Mouse (Mus musculus): ENCODE measurements at regions not wholly inside any gene's neighbourhood (a gene's known extent, or its start where the extent isn't known, plus 50 kb on each side); places are given as distances from the start of the nearest gene placed in this dataset.

DNA sequence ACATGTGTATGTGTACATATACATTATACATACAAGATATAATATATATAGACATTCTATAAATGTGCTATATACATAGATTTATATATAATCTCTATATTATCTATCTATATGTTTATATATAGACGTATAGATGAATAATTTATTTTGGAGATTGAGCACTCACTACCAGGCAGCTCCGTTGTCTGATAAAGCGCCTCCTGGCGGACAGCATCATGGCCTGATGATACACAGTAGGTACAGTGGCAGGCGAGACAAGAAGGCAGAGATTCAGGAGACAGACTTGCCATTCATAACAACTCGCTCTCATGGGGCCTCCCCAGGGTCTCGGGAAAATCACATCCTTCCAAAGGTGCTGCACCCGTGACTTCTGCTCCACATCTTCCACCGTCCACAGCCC is 101.4 kb upstream of the A530016L24Rik start:
- WGBS, result 67% methylated on average over 9 of the region's 9 CpGs
- no peak for DNase-seq
- TF ChIP-seq CTCF (IDR thresholded peaks at IDR 0.05; ENCODE audit: insufficient read depth, low read length) (peak; percentile 14; the same call in 1 of the 2 replicates), POLR2A (IDR thresholded peaks at IDR 0.05; ENCODE audit: borderline replicate concordance, extremely low read depth, low read depth, low read length) (no peak)
- H3K4me3 ChIP-seq (replicated peaks; ENCODE audit: extremely low read depth, low read depth, low read length), result no peak overlapping the region
- no peaks in the 10 kb centered on the region for H3K4me1 ChIP-seq (ENCODE audit: control insufficient read depth, insufficient read depth, low read length)

DNA sequence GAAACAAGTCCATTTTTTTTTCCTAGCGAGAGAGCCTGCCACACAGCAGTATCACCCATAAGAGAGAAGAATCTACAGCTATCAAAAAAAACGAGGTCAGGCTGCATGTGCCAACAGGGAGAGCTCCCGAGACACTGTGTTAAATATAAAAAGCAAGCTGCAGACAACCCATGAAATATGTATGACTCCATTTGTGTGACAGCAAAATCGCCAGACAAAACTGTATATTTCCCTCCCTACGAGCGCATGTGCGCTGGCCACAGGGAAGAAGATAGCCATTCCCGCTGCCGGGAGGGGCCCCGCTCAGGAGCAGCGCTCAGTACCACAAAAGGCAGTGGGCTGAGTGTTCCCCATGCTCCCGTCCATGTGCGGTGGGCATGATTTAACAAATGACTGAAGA is 93.3 kb upstream of the A530016L24Rik start:
- TF ChIP-seq CTCF (IDR thresholded peaks at IDR 0.05; ENCODE audit: insufficient read depth, low read length) (no peak), POLR2A (IDR thresholded peaks at IDR 0.05; ENCODE audit: borderline replicate concordance, extremely low read depth, low read depth, low read length) (no peak)
- DNase-seq, result no peak
- no peak overlapping the region for H3K4me3 ChIP-seq (replicated peaks; ENCODE audit: extremely low read depth, low read depth, low read length)
- whole genome bisulfite sequencing, result 70% methylated on average over 13 of the region's 13 CpGs
- H3K4me1 ChIP-seq (ENCODE audit: control insufficient read depth, insufficient read depth, low read length), result no peaks in the 10 kb centered on the region

DNA sequence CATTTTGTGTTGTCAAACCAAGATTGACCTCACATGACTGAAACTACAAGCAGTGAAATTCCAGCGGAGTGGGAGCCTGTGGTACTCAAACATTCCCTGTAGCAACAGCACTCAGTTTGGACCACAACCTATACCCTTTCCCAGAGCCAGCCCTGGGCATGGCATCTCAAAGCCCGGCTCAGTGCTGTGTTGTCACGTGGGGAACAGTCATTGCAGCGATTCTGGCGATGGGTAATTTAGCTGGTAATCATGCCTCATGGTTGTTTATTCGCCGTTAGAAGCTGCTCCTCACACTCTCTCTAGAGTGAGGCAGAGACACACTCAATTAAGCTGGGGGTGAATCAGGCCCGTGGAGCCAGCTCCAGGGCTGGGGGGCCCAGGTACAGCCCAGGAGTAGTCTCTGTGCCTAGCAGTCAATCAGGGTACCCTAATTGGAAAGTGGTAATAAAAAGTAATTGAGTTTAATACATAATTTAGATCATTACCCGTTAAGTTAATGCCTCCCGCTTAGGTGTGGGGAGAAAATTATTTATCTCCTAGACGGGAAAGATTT is 85.5 kb upstream of the A530016L24Rik start:
- no peak for DNase-seq
- TF ChIP-seq CTCF (IDR thresholded peaks at IDR 0.05; ENCODE audit: insufficient read depth, low read length) (no peak), POLR2A (IDR thresholded peaks at IDR 0.05; ENCODE audit: borderline replicate concordance, extremely low read depth, low read depth, low read length) (no peak)
- Histone ChIP-seq H3K4me3 (replicated peaks; ENCODE audit: extremely low read depth, low read depth, low read length) (no peak overlapping the region), H3K4me1 (ENCODE audit: control insufficient read depth, insufficient read depth, low read length) (no peaks in the 10 kb centered on the region)
- 89% methylated on average over 11 of the region's 11 CpGs for WGBS

DNA sequence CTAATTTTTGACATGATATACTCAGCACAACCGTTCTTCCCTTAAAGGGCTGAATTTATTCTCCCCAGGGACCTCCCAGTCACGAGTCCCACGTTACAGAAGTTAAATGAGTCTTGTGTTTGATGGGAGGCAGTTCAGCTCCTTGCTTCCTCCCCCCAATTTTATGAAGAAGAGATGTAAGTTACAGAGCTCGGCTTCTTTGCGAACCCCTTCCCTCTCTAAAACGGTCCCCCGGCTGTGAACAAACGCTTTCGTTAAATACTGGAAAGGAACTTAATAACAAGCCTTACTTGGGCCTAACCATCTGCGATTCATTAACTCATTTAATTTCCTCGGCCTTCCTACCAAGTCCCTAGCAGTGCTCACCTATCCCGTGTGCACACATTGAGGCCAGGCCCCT is 84.9 kb upstream of the A530016L24Rik start:
- 88% methylated on average over 12 of the region's 12 CpGs for WGBS
- Histone ChIP-seq H3K4me3 (replicated peaks; ENCODE audit: extremely low read depth, low read depth, low read length) (no peak overlapping the region), H3K4me1 (ENCODE audit: control insufficient read depth, insufficient read depth, low read length) (no peaks in the 10 kb centered on the region)
- TF ChIP-seq CTCF (IDR thresholded peaks at IDR 0.05; ENCODE audit: insufficient read depth, low read length), result no peak
- no peak for TF ChIP-seq POLR2A (IDR thresholded peaks at IDR 0.05; ENCODE audit: borderline replicate concordance, extremely low read depth, low read depth, low read length)
- no peak for DNase-seq

DNA sequence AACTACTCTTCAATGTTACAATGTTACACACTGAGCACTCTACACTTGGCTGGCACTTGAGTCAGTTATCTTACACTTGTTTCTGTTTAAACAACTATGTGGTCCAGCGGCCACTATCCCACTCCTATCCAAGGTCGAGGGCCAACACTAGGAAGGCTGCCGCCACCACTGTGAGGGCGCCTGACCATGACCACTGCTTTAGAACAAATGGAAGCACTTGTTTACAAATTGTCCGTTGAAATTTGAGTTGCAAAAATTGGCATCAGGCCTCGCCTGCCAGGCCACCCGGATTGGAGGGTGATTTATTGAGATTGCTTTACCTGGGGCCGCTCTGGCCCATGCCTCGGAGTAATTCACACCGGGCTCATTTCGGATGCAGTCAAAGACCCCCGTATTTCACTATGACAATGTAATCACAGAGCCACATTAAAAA is 83.5 kb upstream of the A530016L24Rik start:
- Histone ChIP-seq H3K4me1 (ENCODE audit: control insufficient read depth, insufficient read depth, low read length) (no peaks in the 10 kb centered on the region), H3K4me3 (replicated peaks; ENCODE audit: extremely low read depth, low read depth, low read length) (no peak overlapping the region)
- TF ChIP-seq CTCF (IDR thresholded peaks at IDR 0.05; ENCODE audit: insufficient read depth, low read length) (no peak), POLR2A (IDR thresholded peaks at IDR 0.05; ENCODE audit: borderline replicate concordance, extremely low read depth, low read depth, low read length) (no peak)
- DNase-seq, result no peak
- 56% methylated on average over 12 of the region's 12 CpGs for WGBS

DNA sequence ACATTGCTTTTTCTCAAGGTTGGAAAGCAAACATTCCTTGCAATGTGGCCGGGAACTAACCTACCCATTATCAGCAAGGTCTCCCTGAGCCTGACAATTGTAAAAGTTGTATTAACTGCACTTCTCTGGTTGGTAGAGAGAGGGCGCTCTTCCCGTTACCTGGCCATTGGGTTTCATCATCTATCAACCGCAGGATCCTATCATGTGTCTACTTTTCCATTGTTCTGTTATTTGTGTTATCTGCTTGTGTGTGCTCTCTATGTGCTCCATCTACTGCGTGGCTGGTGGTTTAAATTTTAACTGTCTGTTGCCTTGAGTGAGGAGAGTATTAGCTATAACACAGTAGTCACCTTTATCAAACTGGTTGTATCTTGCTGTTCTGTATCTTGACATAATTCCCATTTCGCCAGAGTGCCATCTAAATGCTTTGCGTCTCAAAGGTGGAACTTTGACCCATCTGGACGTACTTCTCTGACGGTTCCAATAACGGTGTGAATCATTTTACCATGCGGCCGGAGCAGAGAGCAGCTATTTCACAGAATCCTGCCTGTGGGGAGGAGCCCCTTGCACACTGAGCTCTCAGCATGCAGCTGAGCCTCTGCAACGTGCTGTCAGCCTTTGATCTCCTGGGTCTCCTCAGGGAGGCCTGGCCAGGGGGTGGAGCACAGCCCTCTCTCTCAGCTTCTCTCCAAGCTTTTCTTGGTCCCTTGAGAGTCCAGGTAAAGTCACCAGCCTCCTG is 77.5 kb upstream of the A530016L24Rik start:
- Histone ChIP-seq H3K4me3 (replicated peaks; ENCODE audit: extremely low read depth, low read depth, low read length) (no peak overlapping the region), H3K4me1 (ENCODE audit: control insufficient read depth, insufficient read depth, low read length) (0 out of 2 replicates have a peak, but pooled peaks cover 1% of the 10 kb centered on the region)
- DNase-seq, result no peak
- WGBS, result 18% methylated on average over 13 of the region's 13 CpGs
- TF ChIP-seq CTCF (IDR thresholded peaks at IDR 0.05; ENCODE audit: insufficient read depth, low read length) (peak; percentile 24; the same call in 1 of the 2 replicates), POLR2A (IDR thresholded peaks at IDR 0.05; ENCODE audit: borderline replicate concordance, extremely low read depth, low read depth, low read length) (no peak)

DNA sequence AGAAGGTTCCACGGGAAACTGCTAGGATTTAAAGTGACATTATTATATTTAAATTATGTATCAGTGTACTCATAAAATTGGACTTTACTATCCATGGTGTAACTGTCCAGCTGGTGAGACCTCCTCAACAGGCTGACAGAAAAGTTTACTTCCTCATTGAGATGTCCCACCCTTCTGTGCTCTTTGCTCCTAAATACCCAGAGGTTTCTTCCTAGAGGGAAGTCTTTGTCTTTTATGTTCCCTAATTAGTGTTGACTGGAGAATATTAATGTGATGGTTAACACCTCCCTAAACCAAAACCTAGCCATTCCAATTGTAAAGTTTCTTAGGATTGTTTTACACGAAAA is 76.9 kb upstream of the A530016L24Rik start:
- 41% methylated on average over 2 of the region's 2 CpGs for WGBS
- H3K4me3 ChIP-seq (replicated peaks; ENCODE audit: extremely low read depth, low read depth, low read length), result no peak overlapping the region
- TF ChIP-seq CTCF (IDR thresholded peaks at IDR 0.05; ENCODE audit: insufficient read depth, low read length), result no peak
- TF ChIP-seq POLR2A (IDR thresholded peaks at IDR 0.05; ENCODE audit: borderline replicate concordance, extremely low read depth, low read depth, low read length), result no peak
- 0 out of 2 replicates have a peak, but pooled peaks cover 2% of the 10 kb centered on the region for H3K4me1 ChIP-seq (ENCODE audit: control insufficient read depth, insufficient read depth, low read length)
- DNase-seq, result no peak

DNA sequence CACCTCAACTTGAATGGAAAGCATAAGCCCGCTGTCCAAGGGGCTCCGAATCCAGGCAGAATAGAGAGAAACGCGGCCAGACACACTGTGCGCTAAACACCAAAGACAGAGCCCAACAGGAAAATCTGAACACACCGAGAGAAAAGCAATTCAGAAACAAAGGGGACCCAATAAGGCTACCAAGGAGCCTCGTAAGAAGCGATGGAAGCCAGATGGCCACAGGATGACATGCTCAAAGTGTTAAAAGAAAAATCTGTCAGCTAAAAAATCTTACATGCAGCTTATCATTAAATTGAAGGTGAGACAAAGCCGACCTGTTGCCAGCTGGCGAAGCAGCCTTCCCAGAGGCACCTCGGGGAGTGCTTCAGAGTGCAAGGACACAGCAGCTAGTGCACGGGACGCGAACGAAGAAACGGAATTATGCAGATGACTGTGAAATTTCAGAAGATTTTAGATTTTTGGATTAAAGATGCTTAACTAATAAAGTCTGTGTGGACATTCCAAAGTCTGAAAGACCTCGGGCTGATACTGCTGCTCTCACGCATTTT is 73.2 kb upstream of the A530016L24Rik start:
- no peak overlapping the region for H3K4me3 ChIP-seq (replicated peaks; ENCODE audit: extremely low read depth, low read depth, low read length)
- TF ChIP-seq POLR2A (IDR thresholded peaks at IDR 0.05; ENCODE audit: borderline replicate concordance, extremely low read depth, low read depth, low read length) (no peak), CTCF (IDR thresholded peaks at IDR 0.05; ENCODE audit: insufficient read depth, low read length) (no peak)
- no peak for DNase-seq
- 71% methylated on average over 18 of the region's 18 CpGs for WGBS
- H3K4me1 ChIP-seq (ENCODE audit: control insufficient read depth, insufficient read depth, low read length), result 0 out of 2 replicates have a peak, but pooled peaks cover 2% of the 10 kb centered on the region

DNA sequence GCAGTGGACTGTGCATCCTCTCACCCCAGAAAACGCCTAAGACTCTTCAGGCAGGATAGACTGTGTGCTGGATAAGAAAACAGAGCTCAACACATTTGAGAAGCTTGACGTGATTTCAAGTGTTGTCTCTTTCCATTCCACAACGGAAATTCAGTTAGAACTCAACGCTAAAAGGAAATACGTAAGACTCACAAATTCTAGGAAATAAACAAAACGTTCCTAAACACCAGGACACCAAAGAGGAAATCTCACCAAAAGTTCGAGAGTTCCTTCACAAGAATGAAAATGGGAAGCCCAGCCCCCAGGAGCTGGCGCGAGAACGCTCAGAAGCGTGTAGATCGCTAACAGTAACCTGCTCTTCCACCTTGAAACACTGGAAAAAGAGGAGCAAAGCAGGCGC is 72.7 kb upstream of the A530016L24Rik start:
- H3K4me3 ChIP-seq (replicated peaks; ENCODE audit: extremely low read depth, low read depth, low read length), result no peak overlapping the region
- WGBS, result 37% methylated on average over 13 of the region's 13 CpGs
- DNase-seq, result no peak
- no peak for TF ChIP-seq POLR2A (IDR thresholded peaks at IDR 0.05; ENCODE audit: borderline replicate concordance, extremely low read depth, low read depth, low read length)
- TF ChIP-seq CTCF (IDR thresholded peaks at IDR 0.05; ENCODE audit: insufficient read depth, low read length), result no peak
- 0 out of 2 replicates have a peak, but pooled peaks cover 2% of the 10 kb centered on the region for H3K4me1 ChIP-seq (ENCODE audit: control insufficient read depth, insufficient read depth, low read length)
